Mouse (Mus musculus) retina, postnatal 1 day (tissue): Measurements from ENCODE around the gene Gm20388.

Experiments
- DNase-seq: peaks from one replicate; pipeline ENCODE4 v3.0.0-alpha.2; 2012

Gene Gm20388

GRCm38 (mm10) chr8:121763700-121764013 is 1853.0 kb downstream of the Gm20388 start:
- DNase-seq: no peak

- no peak for DNase-seq
Observed at GRCm38 (mm10) chr8:121765594-121766138, 1855.0 kb downstream of the Gm20388 start.

GRCm38 (mm10) chr8:121769095-121769494 is 1858.5 kb downstream of the Gm20388 start:
- no peak for DNase-seq

GRCm38 (mm10) chr8:121769621-121770020 is 1859.0 kb downstream of the Gm20388 start:
- DNase-seq: no peak

- DNase-seq: peak; percentile 62
Observed at GRCm38 (mm10) chr8:121770845-121771752, 1860.5 kb downstream of the Gm20388 start.

- no peak for DNase-seq
Observed at GRCm38 (mm10) chr8:121773876-121774275, 1863.2 kb downstream of the Gm20388 start.

- DNase-seq: no peak
Observed at GRCm38 (mm10) chr8:121782493-121782892, 1871.9 kb downstream of the Gm20388 start.

GRCm38 (mm10) chr8:121786542-121786941 is 1875.9 kb downstream of the Gm20388 start:
- no peak for DNase-seq

- DNase-seq: no peak
Observed at GRCm38 (mm10) chr8:121788786-121789185, 1878.1 kb downstream of the Gm20388 start.

- no peak for DNase-seq
Observed at GRCm38 (mm10) chr8:121792159-121792558, 1881.5 kb downstream of the Gm20388 start.

- no peak for DNase-seq
Observed at GRCm38 (mm10) chr8:121792627-121793026, 1882.0 kb downstream of the Gm20388 start.

- no peak for DNase-seq
Observed at GRCm38 (mm10) chr8:121794151-121794550, 1883.5 kb downstream of the Gm20388 start.

- no peak for DNase-seq
Observed at GRCm38 (mm10) chr8:121795461-121795860, 1884.8 kb downstream of the Gm20388 start.

GRCm38 (mm10) chr8:121796406-121796805 is 1885.8 kb downstream of the Gm20388 start:
- DNase-seq: no peak

GRCm38 (mm10) chr8:121798401-121798800 is 1887.8 kb downstream of the Gm20388 start:
- DNase-seq: no peak

- DNase-seq: no peak
Observed at GRCm38 (mm10) chr8:121804829-121805228, 1894.2 kb downstream of the Gm20388 start.

GRCm38 (mm10) chr8:121806126-121806525 is 1895.5 kb downstream of the Gm20388 start:
- no peak for DNase-seq

GRCm38 (mm10) chr8:121808032-121808431 is 1897.4 kb downstream of the Gm20388 start:
- no peak for DNase-seq

- no peak for DNase-seq
Observed at GRCm38 (mm10) chr8:121809524-121810155, 1899.0 kb downstream of the Gm20388 start.

GRCm38 (mm10) chr8:121811502-121811901 is 1900.9 kb downstream of the Gm20388 start:
- no peak for DNase-seq

- DNase-seq: no peak
Observed at GRCm38 (mm10) chr8:121811931-121812570, 1901.4 kb downstream of the Gm20388 start.

GRCm38 (mm10) chr8:121818226-121818625 is 1907.6 kb downstream of the Gm20388 start:
- DNase-seq: no peak

GRCm38 (mm10) chr8:121820840-121821239 is 1910.2 kb downstream of the Gm20388 start:
- DNase-seq: no peak
